Mouse (Mus musculus) embryonic fibroblast, embryonic 13.5 days (primary cell): Measurements from ENCODE around the gene Pex5.

Source experiments
- CTCF ChIP-seq: IDR thresholded peaks from 2 replicates; pipeline ENCODE4 v1.5.1; 2011; ENCODE audit warnings: mild to moderate bottlenecking, control low read depth, low read length, moderate library complexity, borderline replicate concordance; ENCODE audit not compliant: insufficient read depth
- POLR2A ChIP-seq: IDR thresholded peaks from 2 replicates; pipeline ENCODE4 v1.6.1; 2011; ENCODE audit warnings: low read depth, mild to moderate bottlenecking, control low read depth, low read length, moderate library complexity

DNA sequence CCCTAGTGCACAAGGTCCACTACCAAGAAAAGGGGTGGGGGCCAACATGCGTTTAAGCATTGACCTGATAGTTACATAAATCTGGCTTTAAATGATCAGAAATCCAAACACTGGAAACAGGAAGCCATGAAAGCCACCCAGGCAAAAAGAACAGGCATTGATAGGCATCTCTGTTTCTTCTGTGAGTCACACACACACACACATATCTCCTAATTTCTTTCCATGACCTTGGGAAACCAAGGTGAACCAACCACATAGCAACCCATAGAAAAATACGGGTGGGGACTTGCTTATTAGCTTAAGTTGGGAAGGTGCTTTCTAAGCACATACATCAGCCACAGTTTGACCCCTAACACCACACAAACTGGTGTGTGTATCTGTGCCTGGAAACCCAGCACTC lies 32.5 kb upstream of the Pex5 start:
- TF ChIP-seq CTCF (no peak), POLR2A (no peak)
